Mouse (Mus musculus) liver, adult 2 months (tissue): Measurements from ENCODE around the gene Rpa3.

Source experiments
- CTCF ChIP-seq: fragments of 200-500 bp; IDR thresholded peaks from 2 replicates; pipeline ENCODE4 v1.5.1; 2011; ENCODE audit warnings: low read depth, low read length, control low read depth
- POLR2A ChIP-seq: fragments of 200-500 bp; IDR thresholded peaks from 2 replicates; pipeline ENCODE4 v1.6.1; 2011; ENCODE audit warnings: low read length, control low read depth; ENCODE audit not compliant: insufficient read depth; ENCODE audit errors: extremely low read depth

- no peak for TF ChIP-seq CTCF
- no peak for TF ChIP-seq POLR2A
These were observed 657 bp downstream of the Rpa3 start for GRCm38 (mm10) chr6:8258316-8258715.
